Mouse (Mus musculus) hindbrain, embryonic 15.5 days (tissue): ENCODE measurements around the gene Dao. TPM values are rescaled to one million over a fixed set of nuclear protein-coding genes. Genes with fewer than 3 reads are reported as not detected.
A peak's percentile ranks its signal among the peaks of the same experiment; 100 is the strongest.

Source experiments
- ATAC-seq: fragments of 200-750 bp; cut with Nextera tagmentation; 2 replicates; pipeline ENCODE4 v1.8.0; 2017; ENCODE audit warnings: low read depth, moderate number of reproducible peaks, moderate TSS enrichment; ENCODE audit not compliant: low FRiP score
- H3K27ac ChIP-seq: fragments of 300-500 bp; sonication (generic); replicated peaks from 2 replicates; pipeline ENCODE4 v1.5.1; 2015; ENCODE audit warnings: mild to moderate bottlenecking, inconsistent platforms
- H3K27me3 ChIP-seq: fragments of 300-500 bp; sonication (generic); 2 replicates; pipeline ENCODE4 v1.6.1; 2015; ENCODE audit warnings: control low read depth, inconsistent platforms
- H3K36me3 ChIP-seq: fragments of 300-500 bp; sonication (generic); 2 replicates; pipeline ENCODE4 v1.6.1; 2015; ENCODE audit warnings: control low read depth, inconsistent platforms
- H3K4me1 ChIP-seq: fragments of 300-500 bp; sonication (generic); replicated peaks from 2 replicates; pipeline ENCODE4 v1.6.1; 2015; ENCODE audit warnings: control low read depth, inconsistent platforms
- H3K4me2 ChIP-seq: fragments of 300-500 bp; sonication (generic); 2 replicates; pipeline ENCODE4 v1.6.1; 2015; ENCODE audit warnings: moderate library complexity, mild to moderate bottlenecking, inconsistent platforms
- H3K4me3 ChIP-seq: fragments of 300-500 bp; sonication (generic); 2 replicates; pipeline ENCODE4 v1.5.1; 2015; ENCODE audit warnings: mild to moderate bottlenecking, inconsistent platforms
- H3K9ac ChIP-seq: fragments of 300-500 bp; sonication (generic); 2 replicates; pipeline ENCODE4 v1.6.1; 2015; ENCODE audit warnings: inconsistent platforms
- H3K9me3 ChIP-seq: fragments of 300-500 bp; sonication (generic); 2 replicates; pipeline ENCODE4 v1.6.1; 2016; ENCODE audit warnings: control low read depth, inconsistent platforms
- WGBS: fragments of 180-500 bp; shearing (Covaris S2); methylation state at CpG from one replicate; pipeline ENCODE4 v1.1.7; 2015; 5-methylcytosine and 5-hydroxymethylcytosine counted together
- polyA plus RNA-seq: library from polyadenylated mRNA; unstranded; fragments of >200 nt; fragmentation: Nextera tagmentation; extraction: Ambion mirVana; gene quantifications from 2 replicates; pipeline ENCODE4 v1.2.1, GENCODE M21; 2015

Gene Dao
- polyA plus RNA-seq, 1 experiment from 2014 or later = 0.09 TPM

- H3K36me3 ChIP-seq = no peaks in the 10 kb centered on the region
- ATAC-seq = no peak
Measured at GRCm38 (mm10) chr5:114004573-114004972, 1.1 kb downstream of the Dao start.

GRCm38 (mm10) chr5:114005100-114005499, 1.6 kb downstream of the Dao start:
- Histone ChIP-seq H3K27ac (no peak overlapping the region), H3K9me3 (no peaks in the 10 kb centered on the region), H3K4me2 (no peak overlapping the region), H3K27me3 (no peaks in the 10 kb centered on the region), H3K4me3 (no peak overlapping the region), H3K9ac (no peak overlapping the region), H3K36me3 (no peaks in the 10 kb centered on the region), H3K4me1 (no peaks in the 10 kb centered on the region)
- no peak for ATAC-seq
- WGBS = 83% methylated on average over 5 of the region's 5 CpGs

More at GRCm38 (mm10) chr5:114004573-114004972, 1.1 kb downstream of the Dao start:
- Histone ChIP-seq H3K4me3 (no peak overlapping the region), H3K9me3 (no peaks in the 10 kb centered on the region), H3K4me2 (no peak overlapping the region), H3K4me1 (no peaks in the 10 kb centered on the region), H3K27ac (no peak overlapping the region), H3K27me3 (no peaks in the 10 kb centered on the region), H3K9ac (no peak overlapping the region)
- 60% methylated on average over 11 of the region's 11 CpGs for WGBS

- Histone ChIP-seq H3K9ac (no peak overlapping the region), H3K9me3 (no peaks in the 10 kb centered on the region), H3K36me3 (no peaks in the 10 kb centered on the region), H3K27ac (no peak overlapping the region), H3K4me3 (no peak overlapping the region), H3K27me3 (no peaks in the 10 kb centered on the region), H3K4me1 (no peaks in the 10 kb centered on the region), H3K4me2 (no peak overlapping the region)
- no peak for ATAC-seq
- 72% methylated on average over 4 of the region's 4 CpGs for WGBS
Measured at GRCm38 (mm10) chr5:114006974-114007373, 3.5 kb downstream of the Dao start.

GRCm38 (mm10) chr5:114007753-114008453, 4.4 kb downstream of the Dao start:
- Histone ChIP-seq H3K9me3 (no peaks in the 10 kb centered on the region), H3K27me3 (no peaks in the 10 kb centered on the region), H3K9ac (no peak overlapping the region), H3K4me3 (no peak overlapping the region), H3K36me3 (no peaks in the 10 kb centered on the region), H3K4me1 (no peaks in the 10 kb centered on the region), H3K27ac (no peak overlapping the region), H3K4me2 (no peak overlapping the region)
- ATAC-seq = no peak
- WGBS = 70% methylated on average over 12 of the region's 12 CpGs

GRCm38 (mm10) chr5:114009049-114009448, 5.5 kb downstream of the Dao start:
- ATAC-seq = no peak

GRCm38 (mm10) chr5:114015121-114015520, 11.6 kb downstream of the Dao start:
- H3K4me2 ChIP-seq = no peak overlapping the region
- no peak for ATAC-seq
- H3K4me3 ChIP-seq = no peak overlapping the region
- no peaks in the 10 kb centered on the region for H3K4me1 ChIP-seq
- no peak overlapping the region for H3K9ac ChIP-seq
- H3K27me3 ChIP-seq = no peaks in the 10 kb centered on the region
- WGBS = 69% methylated on average over 7 of the region's 7 CpGs
- H3K9me3 ChIP-seq = no peaks in the 10 kb centered on the region
- no peak overlapping the region for H3K27ac ChIP-seq
- no peaks in the 10 kb centered on the region for H3K36me3 ChIP-seq

More at GRCm38 (mm10) chr5:114009049-114009448, 5.5 kb downstream of the Dao start:
- Histone ChIP-seq H3K36me3 (no peaks in the 10 kb centered on the region), H3K4me2 (no peak overlapping the region), H3K4me3 (no peak overlapping the region), H3K27ac (no peak overlapping the region), H3K9me3 (no peaks in the 10 kb centered on the region), H3K27me3 (no peaks in the 10 kb centered on the region), H3K4me1 (no peaks in the 10 kb centered on the region), H3K9ac (no peak overlapping the region)
- 79% methylated on average over 4 of the region's 4 CpGs for WGBS

GRCm38 (mm10) chr5:114024390-114024789, 20.9 kb downstream of the Dao start:
- H3K4me1 ChIP-seq = peaks cover 7% of the 10 kb centered on the region
- peaks cover 5% of the 10 kb centered on the region; the same call in 1 of the 2 replicates for H3K36me3 ChIP-seq
- peak overlapping the region; percentile 33 for H3K4me2 ChIP-seq
- ATAC-seq = no peak
- WGBS = 64% methylated on average over 6 of the region's 6 CpGs
- no peaks in the 10 kb centered on the region for H3K9me3 ChIP-seq
- no peak overlapping the region for H3K9ac ChIP-seq
- no peaks in the 10 kb centered on the region for H3K27me3 ChIP-seq
- H3K27ac ChIP-seq = no peak overlapping the region
- no peak overlapping the region for H3K4me3 ChIP-seq

GRCm38 (mm10) chr5:114024885-114025284, 21.4 kb downstream of the Dao start:
- WGBS = 10% methylated on average over 10 of the region's 10 CpGs
- peaks cover 7% of the 10 kb centered on the region for H3K4me1 ChIP-seq
- H3K4me2 ChIP-seq = peak overlapping the region; percentile 33
- H3K27me3 ChIP-seq = no peaks in the 10 kb centered on the region
- H3K27ac ChIP-seq = no peak overlapping the region
- peaks cover 5% of the 10 kb centered on the region; the same call in 1 of the 2 replicates for H3K36me3 ChIP-seq
- ATAC-seq = peak; percentile 44; the same call in 1 of the 2 replicates
- no peaks in the 10 kb centered on the region for H3K9me3 ChIP-seq
- H3K4me3 ChIP-seq = no peak overlapping the region
- no peak overlapping the region for H3K9ac ChIP-seq

- no peak for ATAC-seq
Measured at GRCm38 (mm10) chr5:114027217-114027944, 23.9 kb downstream of the Dao start.

GRCm38 (mm10) chr5:114028111-114028510, 24.6 kb downstream of the Dao start:
- WGBS = 84% methylated on average over 12 of the region's 12 CpGs
- Histone ChIP-seq H3K9ac (no peak overlapping the region), H3K27ac (no peak overlapping the region), H3K27me3 (no peaks in the 10 kb centered on the region), H3K4me2 (no peak overlapping the region), H3K36me3 (peaks cover 10% of the 10 kb centered on the region; the same call in 1 of the 2 replicates), H3K9me3 (no peaks in the 10 kb centered on the region), H3K4me1 (peaks cover 7% of the 10 kb centered on the region), H3K4me3 (no peak overlapping the region)
- ATAC-seq = no peak

More at GRCm38 (mm10) chr5:114027217-114027944, 23.9 kb downstream of the Dao start:
- Histone ChIP-seq H3K36me3 (peaks cover 10% of the 10 kb centered on the region; the same call in 1 of the 2 replicates), H3K4me3 (no peak overlapping the region), H3K4me2 (no peak overlapping the region), H3K9ac (no peak overlapping the region), H3K27me3 (no peaks in the 10 kb centered on the region), H3K27ac (no peak overlapping the region), H3K9me3 (no peaks in the 10 kb centered on the region), H3K4me1 (peaks cover 7% of the 10 kb centered on the region)
- WGBS = 91% methylated on average over 12 of the region's 12 CpGs

GRCm38 (mm10) chr5:114030652-114031051, 27.1 kb downstream of the Dao start:
- 91% methylated on average over 12 of the region's 12 CpGs for WGBS
- Histone ChIP-seq H3K4me1 (no peaks in the 10 kb centered on the region), H3K27me3 (no peaks in the 10 kb centered on the region), H3K9me3 (no peaks in the 10 kb centered on the region), H3K27ac (no peak overlapping the region), H3K4me2 (no peak overlapping the region), H3K4me3 (no peak overlapping the region), H3K9ac (no peak overlapping the region), H3K36me3 (peaks cover 17% of the 10 kb centered on the region)
- no peak for ATAC-seq

- H3K4me1 ChIP-seq = no peaks in the 10 kb centered on the region
- H3K9ac ChIP-seq = no peak overlapping the region
- no peak for ATAC-seq
- H3K27me3 ChIP-seq = no peaks in the 10 kb centered on the region
- H3K4me2 ChIP-seq = no peak overlapping the region
- 92% methylated on average over 3 of the region's 3 CpGs for WGBS
- no peaks in the 10 kb centered on the region for H3K9me3 ChIP-seq
- peaks cover 23% of the 10 kb centered on the region for H3K36me3 ChIP-seq
- no peak overlapping the region for H3K27ac ChIP-seq
- H3K4me3 ChIP-seq = no peak overlapping the region
Measured at GRCm38 (mm10) chr5:114032161-114032763, 28.8 kb downstream of the Dao start.
